Mouse (Mus musculus): ENCODE measurements around the gene Pla2g4f.

DNA sequence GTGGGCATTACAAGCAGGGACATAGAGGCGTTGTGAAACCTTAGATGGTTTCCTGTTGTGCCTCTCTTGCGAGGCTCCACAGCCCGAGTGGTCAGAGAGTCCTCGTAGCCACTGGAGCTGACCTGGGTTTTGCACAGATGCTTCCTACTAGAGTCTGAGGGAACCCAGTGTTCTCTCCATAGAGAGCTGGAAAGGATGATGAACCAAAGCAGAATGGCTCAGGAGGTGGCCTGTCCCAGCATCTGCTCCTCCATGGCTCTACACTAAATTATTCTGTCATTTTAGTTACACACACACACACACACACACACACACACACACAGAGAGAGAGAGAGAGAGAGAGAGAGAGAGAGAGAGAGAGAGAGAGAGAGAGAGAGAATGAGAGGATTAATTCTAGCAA is 28.3 kb downstream of the Pla2g4f start:
- TF ChIP-seq CTCF (IDR thresholded peaks at IDR 0.05; ENCODE audit: low read depth), result no peak
- TF ChIP-seq EP300 (optimal IDR thresholded peaks at IDR 0.05), result no peak

Measured in stomach, postnatal 0 days (tissue).